Mouse (Mus musculus): Measurements from ENCODE around the gene Cyp2c37. TPM values are rescaled to one million over a fixed set of nuclear protein-coding genes. Genes with fewer than 3 reads are reported as not detected.
"Not testable (repeated sequence)": the region's sequence is repeated elsewhere in the genome, so short reads cannot be mapped to it uniquely, and the experiment has no call there.

Cyp2c37 gene
- not detected for total RNA-seq (2021)
- long read RNA-seq, experiment 1 = 0 reads
- long read RNA-seq, experiment 2 = 0 reads

GRCm38 (mm10) chr19:39992140-39992539 lies at the start of gene Cyp2c37:
Gene Cyp2c37 (plus strand): TSS chr19:39992424.
- intact Hi-C loops (cut with DNase I); DNase-seq (ENCODE audit: low spot score in 2 of 2): not testable (repeated sequence)

GRCm38 (mm10) chr19:39960861-39961260 lies 31.4 kb upstream of the Cyp2c37 start:
- intact Hi-C loops (cut with DNase I); DNase-seq (ENCODE audit: low spot score in 2 of 2): not testable (repeated sequence)

- DNase-seq (ENCODE audit: low spot score in 2 of 2) = not testable (repeated sequence)
- intact Hi-C loops (cut with DNase I) = loop anchor here (10.0 kb wide), 1 partner anchor 114 kb away; the partner anchor contains the start of gene Cyp2c50
These were observed 21.1 kb upstream of the Cyp2c37 start for GRCm38 (mm10) chr19:39971096-39971495.

- no peak for DNase-seq (ENCODE audit: low spot score in 2 of 2)
- intact Hi-C loops (cut with DNase I) = no loop called here
These were observed 2.8 kb upstream of the Cyp2c37 start for GRCm38 (mm10) chr19:39989471-39989870.

Other genes starting within 250 kb of the Cyp2c37 start
- gene Cyp2c40, start 179.6 kb upstream of the Cyp2c37 start, total RNA-seq (2021) = not detected
- gene Cyp2c69, start 105.6 kb upstream of the Cyp2c37 start, total RNA-seq (2021) = not detected
- gene Cyp2c54, start 81.4 kb downstream of the Cyp2c37 start, total RNA-seq (2021) = not detected
- gene Cyp2c50, start 97.3 kb downstream of the Cyp2c37 start, total RNA-seq (2021) = not detected
- 1 to 10 TPM; 2.4 to 3.0 TPM for gene Cyp2c70, start 194.9 kb downstream of the Cyp2c37 start, total RNA-seq (2021)